Mouse (Mus musculus) cerebellum, postnatal 36 days (tissue): ENCODE measurements around the gene Pcdh10.

ENCODE experiments used
- DNase-seq, 2 experiments: peaks; one replicate each; pipeline ENCODE4 v3.0.0; 2021 to 2022; ENCODE audit warnings: mixed read lengths in 2 of 2

Pcdh10 gene

DNA sequence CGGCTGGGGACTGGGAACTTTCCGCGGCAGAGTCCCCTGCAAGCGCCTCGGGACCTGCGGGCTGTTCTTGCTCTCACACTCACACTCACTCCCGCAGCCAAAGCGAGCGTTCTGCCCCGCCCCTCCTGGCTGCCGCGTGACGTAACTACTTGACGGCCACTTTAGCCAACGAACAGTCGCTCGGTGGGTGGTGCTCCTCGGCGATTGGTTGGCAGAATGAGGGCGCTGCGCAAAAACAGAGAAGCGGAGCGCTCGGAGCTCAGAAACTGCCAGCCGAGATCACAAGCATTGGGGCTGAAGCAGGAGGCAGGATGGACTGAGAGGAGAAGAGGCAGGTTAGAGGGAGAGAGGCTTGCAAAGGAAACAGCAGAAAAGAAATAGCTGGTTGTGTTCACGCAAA, at the start of gene Pcdh10:
Gene Pcdh10 (plus strand): TSS at position 254 of the 400 bp plus-strand sequence.
- DNase-seq, result peak; percentile 97 to 98

DNA sequence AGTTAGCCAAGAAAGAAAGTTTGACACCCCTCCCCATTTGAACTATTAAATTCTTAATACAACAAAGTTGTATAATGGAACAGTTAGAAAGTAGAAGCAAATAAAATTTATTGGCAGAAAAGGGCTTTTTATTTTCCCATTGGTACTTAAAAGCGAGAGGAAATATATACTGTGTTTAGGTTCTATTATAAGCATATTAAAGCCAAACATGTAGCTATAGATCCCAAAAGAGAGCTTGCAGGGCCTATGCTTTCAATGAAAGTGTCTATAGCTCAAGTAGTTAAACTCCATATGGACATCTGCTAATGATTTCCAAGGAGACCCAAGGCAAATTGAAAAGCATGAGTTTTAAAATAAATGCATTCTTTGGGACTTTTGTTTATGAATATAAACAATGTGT, 22.3 kb upstream of the Pcdh10 start:
- DNase-seq, result no peak

- DNase-seq, result no peak
Observed at GRCm38 (mm10) chr3:45368952-45369351, 9.2 kb upstream of the Pcdh10 start.

DNA sequence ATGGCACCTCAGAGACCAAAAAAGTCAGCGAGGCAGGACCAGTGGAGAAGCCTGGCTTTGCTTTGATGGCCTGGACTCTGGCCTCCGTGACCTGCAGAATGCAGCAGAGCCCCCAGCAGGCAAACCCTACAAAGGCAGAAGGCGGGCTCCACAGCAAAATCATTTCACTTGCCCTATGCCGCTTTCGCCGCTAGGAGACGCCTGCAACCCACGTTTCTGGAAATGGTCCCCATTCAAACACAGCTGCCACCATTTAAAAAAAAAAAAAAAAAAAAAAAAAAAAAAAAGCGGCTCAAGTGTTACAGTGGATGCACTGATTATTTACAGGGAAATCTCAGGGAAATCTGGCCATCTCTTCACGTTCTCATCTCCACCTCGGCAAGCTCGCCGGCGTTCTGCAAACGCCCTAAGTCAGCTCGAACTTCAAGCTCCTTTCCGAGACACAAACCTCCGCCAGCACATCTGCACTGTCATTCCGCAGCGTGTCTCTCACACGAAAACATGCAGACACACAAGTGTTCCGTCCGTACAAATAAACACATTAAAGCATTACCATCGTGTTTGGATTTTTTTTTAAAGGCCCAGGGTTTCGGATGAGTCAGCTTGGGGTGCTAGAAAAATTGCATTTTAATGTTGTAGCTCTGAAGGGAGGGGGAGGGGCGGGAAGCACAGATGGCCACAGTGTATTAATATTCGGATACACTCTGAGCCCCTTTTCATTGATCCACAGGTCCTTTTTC, 2.3 kb upstream of the Pcdh10 start:
- DNase-seq, result peak; percentile 76 to 81

DNA sequence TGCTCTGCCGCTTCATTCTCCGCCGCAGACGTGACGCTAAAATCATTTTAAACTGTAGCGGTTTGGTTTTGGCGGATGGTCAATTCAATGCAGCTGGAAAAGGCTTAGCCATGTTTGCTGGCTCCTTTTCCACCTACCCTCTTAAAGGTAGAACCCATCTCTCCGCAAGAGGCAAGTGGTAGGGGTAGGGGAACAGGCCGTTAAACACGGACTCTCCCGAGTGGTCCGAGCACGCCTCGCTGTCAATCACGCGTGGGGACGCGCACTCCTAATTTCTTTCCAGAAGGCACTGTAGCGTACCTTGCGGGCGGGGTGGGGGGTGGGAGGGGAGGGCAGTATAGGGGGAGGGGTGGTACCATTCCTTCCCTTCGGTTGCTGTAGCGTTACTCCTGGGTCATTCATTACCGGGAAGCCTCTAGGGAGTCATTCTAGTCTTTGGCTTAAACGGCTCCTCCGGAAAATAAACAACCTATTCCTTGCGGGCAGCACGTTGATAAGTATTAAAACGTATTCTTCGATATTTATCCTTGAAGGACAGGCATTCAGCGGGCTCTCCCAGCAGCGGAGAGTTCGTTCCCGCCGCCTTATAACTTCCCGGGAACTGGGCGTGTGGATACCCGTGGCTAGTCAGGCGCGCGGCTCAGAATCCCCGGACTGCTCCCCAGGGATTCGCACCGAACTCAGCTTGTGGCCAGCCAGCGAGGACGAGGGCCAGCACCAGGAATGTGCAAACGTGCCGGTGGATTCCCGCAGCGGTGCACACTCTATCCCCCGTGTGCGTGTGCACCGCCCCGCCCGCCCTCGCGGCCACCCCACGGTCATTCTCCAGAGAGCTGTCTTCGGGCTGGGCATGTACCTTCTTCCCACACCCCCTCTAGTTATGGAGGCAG, 1.5 kb upstream of the Pcdh10 start:
- peak; percentile 31 to 46 for DNase-seq

GRCm38 (mm10) chr3:45377391-45377998, 703 bp upstream of the Pcdh10 start:
- DNase-seq, result peak; percentile 43 to 52

DNA sequence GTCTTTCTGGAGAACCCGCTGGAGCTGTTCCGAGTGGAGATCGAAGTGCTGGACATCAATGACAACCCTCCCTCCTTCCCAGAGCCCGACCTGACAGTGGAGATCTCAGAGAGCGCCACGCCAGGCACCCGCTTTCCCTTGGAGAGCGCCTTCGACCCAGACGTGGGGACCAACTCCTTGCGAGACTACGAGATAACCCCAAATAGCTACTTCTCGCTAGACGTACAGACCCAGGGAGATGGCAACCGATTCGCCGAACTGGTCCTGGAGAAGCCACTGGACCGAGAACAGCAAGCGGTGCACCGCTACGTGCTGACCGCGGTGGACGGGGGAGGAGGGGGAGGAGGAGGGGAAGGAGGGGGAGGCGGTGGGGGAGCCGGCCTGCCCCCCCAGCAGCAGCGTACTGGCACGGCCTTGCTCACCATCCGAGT, 1.4 kb downstream of the Pcdh10 start:
- peak; percentile 11 to 25 for DNase-seq

GRCm38 (mm10) chr3:45379972-45380761, 2.0 kb downstream of the Pcdh10 start:
- DNase-seq, result peak; percentile 28 to 35

- peak; percentile 22 to 29 for DNase-seq
Observed at GRCm38 (mm10) chr3:45380811-45381761, 2.9 kb downstream of the Pcdh10 start.

DNA sequence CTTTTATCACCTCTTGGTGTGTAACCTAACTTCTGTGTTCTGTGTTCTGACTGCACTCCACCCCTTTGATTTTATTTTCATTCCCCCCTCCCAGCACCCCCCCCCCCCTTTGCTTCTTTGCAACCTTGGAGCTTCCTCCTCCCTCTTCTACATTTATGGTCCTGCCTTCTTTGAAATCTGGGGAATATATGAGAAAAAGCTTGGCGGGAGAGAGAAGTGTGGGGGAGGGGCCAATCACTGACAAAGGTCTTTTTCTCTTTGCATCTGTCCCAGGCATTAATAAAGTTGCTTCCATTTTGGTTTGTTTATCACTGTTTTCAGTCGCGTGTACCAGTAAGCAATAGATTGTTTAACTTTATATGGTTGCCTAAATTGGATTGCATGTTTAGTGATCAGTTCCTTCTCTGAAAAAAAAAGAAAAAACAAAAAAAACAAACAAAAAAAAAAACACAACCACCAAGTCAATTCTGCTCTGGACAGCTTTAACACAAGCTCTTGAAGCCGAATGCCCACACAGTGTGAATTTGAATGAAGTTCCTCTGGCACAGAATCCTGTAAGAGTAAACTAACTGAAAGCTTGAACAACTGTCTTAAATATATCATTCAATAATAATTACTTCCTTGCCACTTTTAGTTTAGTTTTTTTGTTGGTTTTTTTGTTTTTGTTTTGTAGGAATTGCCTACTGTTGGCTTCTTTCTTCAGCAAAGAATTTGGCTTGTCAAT, 4.0 kb downstream of the Pcdh10 start:
- DNase-seq, result no peak

GRCm38 (mm10) chr3:45383831-45384230, 5.6 kb downstream of the Pcdh10 start:
- DNase-seq, result no peak

- no peak for DNase-seq
Observed at GRCm38 (mm10) chr3:45385028-45385427, 6.8 kb downstream of the Pcdh10 start.

- no peak for DNase-seq
Observed at GRCm38 (mm10) chr3:45385451-45385850, 7.3 kb downstream of the Pcdh10 start.

DNA sequence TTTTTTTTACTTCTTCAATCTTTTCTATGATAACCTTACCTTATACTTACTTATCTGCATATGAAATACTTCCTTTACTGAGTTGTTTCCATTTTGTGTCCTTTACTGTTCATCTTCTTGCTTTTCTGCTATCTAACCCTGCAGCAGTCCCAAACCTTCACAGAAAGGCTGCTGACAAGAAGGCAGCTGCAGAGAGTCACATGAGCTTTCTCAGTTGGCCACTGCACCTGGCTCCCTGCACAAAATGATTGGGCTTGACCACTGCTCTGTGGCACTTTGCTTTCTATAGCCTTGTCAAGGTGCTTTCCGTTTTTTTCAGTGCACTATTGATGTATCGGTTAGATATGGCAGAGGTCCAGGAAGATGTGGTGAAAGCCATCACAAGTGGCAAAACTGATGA, 8.3 kb downstream of the Pcdh10 start:
- no peak for DNase-seq

GRCm38 (mm10) chr3:45397101-45397500, 18.9 kb downstream of the Pcdh10 start:
- DNase-seq, result no peak

DNA sequence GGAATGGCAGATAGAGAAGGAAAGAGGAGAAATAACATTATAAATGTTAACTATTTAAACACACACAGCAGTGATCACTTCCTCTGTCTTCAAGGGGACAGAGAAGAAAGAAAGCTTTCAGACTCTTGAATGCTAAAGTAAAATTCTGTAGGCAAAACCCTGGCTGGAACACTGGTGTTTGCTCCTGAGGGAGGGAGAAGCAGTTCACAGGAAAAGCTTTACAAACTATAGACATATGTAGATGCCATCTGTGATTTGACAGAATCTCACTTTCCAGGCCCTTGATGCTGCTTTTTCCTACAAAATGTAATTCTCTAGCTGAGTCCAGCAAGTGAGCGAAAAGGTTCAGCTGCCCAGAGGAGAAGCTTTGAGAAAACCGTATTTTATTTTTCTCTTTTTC, 25.0 kb downstream of the Pcdh10 start:
- DNase-seq, result no peak

DNA sequence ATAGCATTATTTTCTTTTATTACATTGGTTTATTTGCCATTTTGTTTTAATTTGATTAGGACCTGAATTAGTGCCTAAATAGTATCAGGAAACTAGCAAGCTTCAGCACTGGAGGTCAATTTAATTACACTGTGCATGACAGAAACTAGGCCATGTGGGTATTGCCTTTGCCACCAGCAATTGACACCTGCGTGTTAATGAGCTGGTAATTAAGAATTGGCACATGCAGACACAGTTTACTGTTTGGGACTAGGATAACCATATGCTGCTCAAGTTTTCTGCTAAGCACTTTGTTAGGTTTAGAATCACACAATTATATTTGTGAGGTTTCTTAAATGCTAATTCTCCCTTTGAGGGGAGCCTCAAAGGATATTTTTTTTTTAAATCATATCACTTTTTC, 53.5 kb downstream of the Pcdh10 start:
- DNase-seq, result no peak

DNA sequence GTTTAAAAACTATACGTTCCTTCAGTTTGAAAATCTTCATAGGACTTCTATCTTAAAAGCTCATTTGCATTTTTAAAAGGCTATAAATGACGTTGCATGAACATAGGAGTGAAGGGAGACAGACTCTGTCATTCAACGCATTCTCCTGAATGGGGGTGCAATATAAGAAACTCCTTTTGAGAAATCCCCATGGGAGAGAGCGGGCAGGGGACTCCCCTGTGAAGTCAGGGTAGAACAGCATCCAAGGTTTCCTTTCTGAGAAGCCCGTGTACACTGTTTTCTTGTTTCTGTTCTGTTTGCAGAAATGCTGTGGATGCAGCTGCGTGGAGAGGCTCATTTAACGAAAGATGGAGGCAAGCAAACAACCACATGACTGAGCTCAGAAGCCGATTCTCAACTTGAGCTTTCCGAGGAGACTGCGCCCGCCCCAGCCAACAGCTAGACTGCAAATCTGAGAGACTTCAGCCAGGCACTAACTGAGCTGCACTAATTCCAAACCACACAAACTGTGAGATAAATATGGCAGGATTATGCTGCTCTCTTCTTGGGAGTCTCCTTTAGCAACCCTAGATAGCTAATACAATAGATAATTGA, 54.1 kb downstream of the Pcdh10 start:
- no peak for DNase-seq
